Mouse (Mus musculus): ENCODE measurements around the gene Krtap16-1. TPM values are rescaled to one million over a fixed set of nuclear protein-coding genes. Genes with fewer than 3 reads are reported as not detected.
A peak's percentile ranks its signal among the peaks of the same experiment; 100 is the strongest.

Krtap16-1 gene
- total RNA-seq (2021) = not detected

GRCm38 (mm10) chr11:99986180-99986647, at the start of gene Krtap16-1:
Krtap16-1 (minus strand) TSS chr11:99986597.
- intact Hi-C loops (cut with DNase I) = no loop called here
- DNase-seq = no peak

GRCm38 (mm10) chr11:100029768-100030167, 43.4 kb upstream of the Krtap16-1 start, which contains the start of gene Krt33b:
Krt33b (minus strand) TSS chr11:100029868.
- DNase-seq = no peak
- intact Hi-C loops (cut with DNase I) = no loop called here

DNA sequence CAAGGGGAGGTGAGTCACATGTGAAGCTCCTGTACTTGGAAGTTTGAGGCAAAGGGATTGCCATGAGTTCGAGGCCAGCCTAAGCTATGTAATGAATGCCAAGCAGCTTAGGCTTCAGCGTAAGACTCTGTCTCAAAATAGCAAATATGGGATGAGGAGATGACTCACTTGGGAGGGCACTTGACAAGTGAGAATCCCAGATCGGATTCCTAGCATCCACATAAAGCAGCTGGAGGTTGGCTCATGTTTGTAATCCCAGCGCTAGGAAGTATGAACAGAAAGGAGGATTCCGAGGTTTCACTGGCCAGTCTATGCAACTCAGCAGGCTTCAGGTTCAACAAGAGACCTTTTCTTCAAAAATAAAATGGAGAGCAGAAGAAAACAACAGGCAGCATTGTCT, 35.0 kb upstream of the Krtap16-1 start:
- DNase-seq = no peak
- intact Hi-C loops (cut with DNase I) = no loop called here

DNA sequence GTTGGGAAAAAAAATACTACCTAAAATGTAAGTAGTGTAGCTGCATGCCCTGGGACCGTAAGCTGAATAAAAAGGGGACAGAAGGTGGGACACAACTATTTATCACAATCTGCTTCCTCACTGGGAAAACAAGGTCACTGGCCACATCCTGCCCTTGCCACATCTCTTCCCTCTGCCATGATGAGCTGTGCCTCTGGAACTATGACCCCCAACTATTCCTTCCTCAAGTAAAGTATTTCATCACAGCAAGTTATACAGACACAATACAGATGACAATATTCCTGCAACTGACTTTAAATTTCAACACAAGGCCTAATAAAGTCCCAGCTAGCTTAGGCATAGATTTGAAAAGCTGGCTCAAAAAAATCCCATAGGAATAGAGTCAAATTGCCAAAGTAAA, 33.1 kb upstream of the Krtap16-1 start:
- no peak for DNase-seq
- intact Hi-C loops (cut with DNase I) = no loop called here

- intact Hi-C loops (cut with DNase I) = no loop called here
- DNase-seq = no peak
These were observed 29.7 kb upstream of the Krtap16-1 start, which contains the start of gene Krt33a for GRCm38 (mm10) chr11:100016112-100016511. Krt33a (minus strand) TSS chr11:100016212.

- DNase-seq = no peak
These were observed 27.3 kb upstream of the Krtap16-1 start for GRCm38 (mm10) chr11:100013691-100014171.

GRCm38 (mm10) chr11:100010682-100011081, 24.3 kb upstream of the Krtap16-1 start:
- DNase-seq = no peak
- intact Hi-C loops (cut with DNase I) = no loop called here

More at GRCm38 (mm10) chr11:100013691-100014171, 27.3 kb upstream of the Krtap16-1 start:
- intact Hi-C loops (cut with DNase I) = no loop called here

DNA sequence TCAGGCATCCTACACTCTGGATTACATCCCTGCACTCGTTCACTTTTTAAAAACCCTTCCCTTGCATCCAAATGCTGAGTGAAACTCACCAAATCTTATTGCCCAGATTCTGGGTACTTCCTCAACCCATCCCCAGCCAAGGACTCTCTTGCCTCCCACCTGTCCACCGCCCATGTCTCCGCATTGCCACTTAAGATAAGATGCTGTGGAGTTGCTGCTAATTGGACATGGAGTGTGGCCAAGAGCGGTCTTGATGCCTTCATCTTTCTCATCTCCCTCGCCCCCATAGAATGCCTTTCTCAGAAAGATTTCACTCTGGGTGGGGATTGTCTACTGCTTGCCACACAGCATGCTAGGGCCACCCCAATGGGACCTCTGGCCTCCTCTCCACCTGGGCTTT, 21.9 kb upstream of the Krtap16-1 start:
- DNase-seq = no peak
- intact Hi-C loops (cut with DNase I) = no loop called here

DNA sequence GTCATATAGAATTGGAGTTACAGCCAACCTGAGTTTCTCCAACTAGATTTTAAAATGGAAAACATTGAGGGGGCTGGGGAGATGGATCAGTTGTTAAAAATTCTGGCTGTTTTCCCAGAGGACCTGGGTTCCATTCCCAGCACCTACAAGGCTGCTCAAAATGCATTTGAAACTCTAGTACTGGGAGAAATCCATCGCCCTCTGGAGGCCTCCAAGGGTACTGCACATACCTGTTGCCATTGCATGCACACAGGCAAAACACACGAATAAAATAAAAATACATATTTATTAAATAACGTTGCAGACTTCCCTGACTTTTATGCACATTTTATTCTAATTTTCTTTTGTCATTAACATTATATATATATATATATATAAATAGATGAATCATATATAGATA, 20.2 kb upstream of the Krtap16-1 start:
- intact Hi-C loops (cut with DNase I) = no loop called here
- no peak for DNase-seq

GRCm38 (mm10) chr11:100005905-100006304, 19.5 kb upstream of the Krtap16-1 start:
- no peak for DNase-seq
- intact Hi-C loops (cut with DNase I) = loop anchor here (2.0 kb wide), 1 partner anchor 541 kb away; no protein-coding TSS in a partner anchor

DNA sequence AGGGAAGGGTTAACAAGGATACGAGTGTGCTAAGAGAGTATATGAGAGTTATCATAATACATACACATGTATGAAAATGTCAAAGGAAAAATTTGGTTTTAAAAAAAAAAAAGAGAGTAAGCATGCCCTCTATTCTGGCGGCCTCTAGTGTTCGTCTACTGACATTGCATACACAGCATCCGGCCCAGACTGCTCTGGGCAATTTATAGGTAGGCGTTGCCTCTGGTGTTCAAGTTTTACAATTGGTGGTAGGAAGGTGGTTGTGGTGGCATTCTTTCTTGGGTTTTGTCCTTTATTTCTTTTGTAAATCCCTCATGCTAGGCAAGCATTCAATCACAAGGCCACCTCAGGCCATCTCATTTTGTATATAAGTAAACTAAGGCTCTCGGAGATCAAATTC, 18.4 kb upstream of the Krtap16-1 start:
- intact Hi-C loops (cut with DNase I) = loop anchor here (2.0 kb wide), 1 partner anchor 540 kb away; no protein-coding TSS in a partner anchor
- peak; percentile 40 for DNase-seq

- intact Hi-C loops (cut with DNase I) = no loop called here
- no peak for DNase-seq
These were observed 12.7 kb upstream of the Krtap16-1 start for GRCm38 (mm10) chr11:99999091-99999490.

DNA sequence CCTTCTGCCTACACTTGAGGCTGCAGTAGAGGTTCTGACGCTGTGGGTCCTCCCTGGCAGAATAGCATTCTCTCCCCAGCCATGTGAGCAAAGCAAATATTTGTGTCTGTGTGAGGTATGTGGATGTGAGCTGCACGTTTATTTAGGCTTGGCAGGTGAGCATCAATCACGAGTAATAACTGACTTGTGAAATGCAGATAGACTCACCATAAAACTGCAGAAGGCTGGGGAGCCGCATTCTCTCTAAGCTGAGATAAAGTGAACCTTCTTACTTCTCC, 7.9 kb upstream of the Krtap16-1 start:
- intact Hi-C loops (cut with DNase I) = no loop called here
- DNase-seq = no peak

- DNase-seq = no peak
- intact Hi-C loops (cut with DNase I) = no loop called here
These were observed 7.4 kb upstream of the Krtap16-1 start, which contains the start of gene Krtap17-1 for GRCm38 (mm10) chr11:99993620-99994383. Krtap17-1 (minus strand) TSS chr11:99993994.

DNA sequence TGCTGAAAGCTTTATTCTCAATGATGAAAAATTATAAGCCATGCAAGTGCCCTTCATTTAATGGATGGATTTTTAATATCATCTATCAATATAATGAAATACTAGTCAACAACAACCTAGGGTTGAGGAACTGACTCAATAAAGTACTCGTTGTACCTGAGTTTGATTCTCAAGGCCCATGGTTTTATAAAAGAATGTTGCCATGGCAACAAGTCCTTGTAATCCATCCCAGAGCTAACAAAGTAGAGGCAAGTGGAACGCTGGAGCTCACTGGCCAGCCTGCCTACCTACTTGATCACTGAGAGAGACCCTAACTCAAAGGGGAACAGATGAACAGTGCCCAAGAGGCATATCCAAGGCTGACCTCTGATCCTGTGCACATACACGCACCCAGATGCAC, 4.2 kb upstream of the Krtap16-1 start:
- intact Hi-C loops (cut with DNase I) = no loop called here
- DNase-seq = no peak

GRCm38 (mm10) chr11:99989881-99990405, 3.5 kb upstream of the Krtap16-1 start:
- no peak for DNase-seq
- intact Hi-C loops (cut with DNase I) = no loop called here

DNA sequence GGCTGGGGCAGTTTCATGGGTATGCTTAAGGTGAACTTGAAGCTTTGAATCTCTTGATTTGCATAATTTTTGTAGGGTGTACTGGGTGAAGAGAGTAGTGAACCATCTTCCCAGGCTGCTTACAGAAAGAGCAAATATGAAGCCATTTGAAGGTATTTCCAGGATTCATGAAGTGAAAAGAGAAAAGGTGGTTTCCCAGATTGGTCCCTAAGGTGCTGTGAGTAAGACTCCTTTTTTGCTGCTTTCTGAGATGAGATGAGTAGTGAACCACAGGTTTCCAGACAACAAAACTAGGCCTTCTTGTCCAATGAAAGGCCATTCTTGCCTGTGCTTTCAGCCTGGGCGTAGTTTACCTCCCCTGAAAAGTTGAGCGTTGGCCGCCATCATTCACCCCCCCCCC, 2.1 kb upstream of the Krtap16-1 start:
- intact Hi-C loops (cut with DNase I) = no loop called here
- no peak for DNase-seq

GRCm38 (mm10) chr11:99985291-99986092, 905 bp downstream of the Krtap16-1 start:
- intact Hi-C loops (cut with DNase I) = no loop called here
- peak; percentile 67 for DNase-seq

DNA sequence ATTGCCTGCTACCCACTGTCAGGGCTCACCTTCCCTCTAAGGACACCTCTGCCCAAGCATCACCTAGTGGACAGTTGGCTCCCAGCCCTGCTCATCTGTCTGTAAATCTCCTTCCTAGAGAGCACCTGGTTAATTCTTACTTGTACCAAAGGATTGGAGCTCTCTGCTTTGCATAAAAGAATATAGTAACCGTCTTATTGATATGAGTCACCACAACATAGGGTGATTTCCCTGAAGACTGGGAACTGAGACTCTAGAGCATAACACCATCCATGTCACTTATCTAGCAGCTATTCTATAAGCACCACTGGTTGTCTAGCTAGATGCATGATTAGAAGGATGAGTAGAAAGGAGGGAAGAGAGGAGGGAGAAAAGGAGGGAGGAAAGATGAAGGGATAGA, 3.0 kb downstream of the Krtap16-1 start:
- DNase-seq = no peak
- intact Hi-C loops (cut with DNase I) = no loop called here

DNA sequence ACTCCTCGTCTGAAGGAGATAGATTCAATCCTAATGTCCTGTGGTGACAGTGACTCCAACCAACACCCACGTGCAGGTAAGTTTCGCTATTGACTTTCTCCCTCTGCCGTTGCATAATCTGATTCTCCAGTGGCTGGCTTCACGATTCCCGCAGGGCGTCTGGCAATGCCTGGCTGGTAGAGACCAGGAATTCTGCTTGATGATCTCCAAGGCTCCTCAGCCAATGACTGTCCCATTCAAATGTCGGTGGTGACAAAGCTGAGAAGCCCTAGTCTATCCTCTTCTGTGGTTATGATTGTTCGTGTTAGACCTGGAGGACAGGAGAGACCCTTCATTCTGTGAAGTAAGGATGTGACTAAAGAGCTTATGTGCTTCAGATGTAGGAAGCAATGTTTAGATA, 3.7 kb downstream of the Krtap16-1 start:
- DNase-seq = no peak

GRCm38 (mm10) chr11:99978953-99979352, 7.4 kb downstream of the Krtap16-1 start, which contains the start of gene Krtap29-1:
Krtap29-1 (minus strand) TSS chr11:99979053.
- DNase-seq = no peak
- intact Hi-C loops (cut with DNase I) = no loop called here

More for the DNA sequence above, 3.7 kb downstream of the Krtap16-1 start:
- intact Hi-C loops (cut with DNase I) = no loop called here

All from left cerebral cortex, postnatal 4 days (tissue).